Mouse (Mus musculus) stomach, embryonic 15.5 days (tissue): ENCODE data around the gene Slit1. TPM values are rescaled to one million over a fixed set of nuclear protein-coding genes. Genes with fewer than 3 reads are reported as not detected.
A peak's percentile ranks its signal among the peaks of the same experiment; 100 is the strongest.

Experiments
- ATAC-seq: fragments of 200-750 bp; cut with Nextera tagmentation; 2 replicates; pipeline ENCODE4 v1.8.0; 2017; ENCODE audit warnings: low read depth, moderate number of reproducible peaks, moderate TSS enrichment; ENCODE audit not compliant: insufficient read depth, low FRiP score
- H3K27ac ChIP-seq: fragments of 300-500 bp; sonication (generic); 2 replicates; pipeline ENCODE4 v1.5.1; 2015; ENCODE audit warnings: mild to moderate bottlenecking, inconsistent platforms
- H3K27me3 ChIP-seq: fragments of 300-500 bp; sonication (generic); replicated peaks from 2 replicates; pipeline ENCODE4 v1.6.1; 2015; ENCODE audit warnings: inconsistent platforms
- H3K36me3 ChIP-seq: fragments of 300-500 bp; sonication (generic); 2 replicates; pipeline ENCODE4 v1.6.1; 2015; ENCODE audit warnings: inconsistent platforms
- H3K4me1 ChIP-seq: fragments of 300-500 bp; sonication (generic); 2 replicates; pipeline ENCODE4 v1.6.1; 2015; ENCODE audit warnings: inconsistent platforms
- H3K4me2 ChIP-seq: fragments of 300-500 bp; sonication (generic); 2 replicates; pipeline ENCODE4 v1.6.1; 2015; ENCODE audit warnings: mild to moderate bottlenecking, inconsistent platforms
- H3K4me3 ChIP-seq: fragments of 300-500 bp; sonication (generic); replicated peaks from 2 replicates; pipeline ENCODE4 v1.5.1; 2015; ENCODE audit warnings: inconsistent platforms
- H3K9ac ChIP-seq: fragments of 300-500 bp; sonication (generic); 2 replicates; pipeline ENCODE4 v1.6.1; 2015; ENCODE audit warnings: inconsistent platforms
- H3K9me3 ChIP-seq: fragments of 300-500 bp; sonication (generic); 2 replicates; pipeline ENCODE4 v1.6.1; 2016; ENCODE audit warnings: inconsistent platforms
- WGBS: fragments of 180-500 bp; shearing (Covaris S2); methylation state at CpG from one replicate; pipeline ENCODE4 v1.1.7; 2015; 5-methylcytosine and 5-hydroxymethylcytosine counted together
- polyA plus RNA-seq: library from polyadenylated mRNA; unstranded; fragments of >200 nt; fragmentation: Nextera tagmentation; extraction: Ambion mirVana; gene quantifications from 2 replicates; pipeline ENCODE4 v1.2.1, GENCODE M21; 2015

Slit1 gene
- polyA plus RNA-seq, 1 experiment from 2014 or later: 1.5 TPM

- ATAC-seq: 0 out of 2 replicates have a peak, but pooled peaks have one; percentile 35
- H3K36me3 ChIP-seq: no peaks in the 10 kb centered on the region
- H3K4me3 ChIP-seq: no peak overlapping the region
- no peak overlapping the region for H3K27ac ChIP-seq
- H3K27me3 ChIP-seq: 0 out of 2 replicates have a peak, but pooled peaks cover 3% of the 10 kb centered on the region
- 0 out of 2 replicates have a peak, but pooled peaks cover 3% of the 10 kb centered on the region for H3K4me1 ChIP-seq
- H3K4me2 ChIP-seq: no peak overlapping the region; the same call in 1 of the 2 replicates
- no peaks in the 10 kb centered on the region for H3K9me3 ChIP-seq
- H3K9ac ChIP-seq: no peak overlapping the region
- WGBS: 26% methylated on average over 19 of the region's 19 CpGs
Measured at GRCm38 (mm10) chr19:41716233-41717218, 26.9 kb downstream of the Slit1 start.

- no peak overlapping the region for H3K27ac ChIP-seq
- H3K9ac ChIP-seq: no peak overlapping the region
- no peaks in the 10 kb centered on the region for H3K36me3 ChIP-seq
- H3K9me3 ChIP-seq: no peaks in the 10 kb centered on the region
- H3K4me2 ChIP-seq: no peak overlapping the region
- 58% methylated on average over 9 of the region's 9 CpGs for WGBS
- H3K4me3 ChIP-seq: no peak overlapping the region
- H3K27me3 ChIP-seq: 0 out of 2 replicates have a peak, but pooled peaks cover 3% of the 10 kb centered on the region
- no peaks in the 10 kb centered on the region for H3K4me1 ChIP-seq
- ATAC-seq: no peak
Measured at GRCm38 (mm10) chr19:41714431-41714917, 29.0 kb downstream of the Slit1 start.

GRCm38 (mm10) chr19:41712829-41713228 lies 30.6 kb downstream of the Slit1 start:
- no peak for ATAC-seq
- Histone ChIP-seq H3K4me1 (no peaks in the 10 kb centered on the region), H3K27me3 (no peaks in the 10 kb centered on the region), H3K4me2 (no peak overlapping the region), H3K9ac (no peak overlapping the region), H3K4me3 (no peak overlapping the region), H3K36me3 (no peaks in the 10 kb centered on the region), H3K9me3 (no peaks in the 10 kb centered on the region), H3K27ac (no peak overlapping the region)
- WGBS: 83% methylated on average over 8 of the region's 8 CpGs

GRCm38 (mm10) chr19:41711665-41712064 lies 31.8 kb downstream of the Slit1 start:
- Histone ChIP-seq H3K27me3 (no peaks in the 10 kb centered on the region), H3K27ac (no peak overlapping the region), H3K4me3 (no peak overlapping the region), H3K4me1 (no peaks in the 10 kb centered on the region), H3K4me2 (no peak overlapping the region), H3K9me3 (no peaks in the 10 kb centered on the region), H3K36me3 (no peaks in the 10 kb centered on the region), H3K9ac (no peak overlapping the region)
- 89% methylated on average over 9 of the region's 9 CpGs for WGBS
- no peak for ATAC-seq

GRCm38 (mm10) chr19:41709497-41710165 lies 33.8 kb downstream of the Slit1 start:
- no peak overlapping the region for H3K27ac ChIP-seq
- ATAC-seq: no peak
- 74% methylated on average over 12 of the region's 12 CpGs for WGBS
- no peak overlapping the region for H3K9ac ChIP-seq
- no peaks in the 10 kb centered on the region for H3K9me3 ChIP-seq
- H3K4me3 ChIP-seq: no peak overlapping the region
- H3K4me2 ChIP-seq: no peak overlapping the region
- H3K27me3 ChIP-seq: no peaks in the 10 kb centered on the region
- no peaks in the 10 kb centered on the region for H3K36me3 ChIP-seq
- H3K4me1 ChIP-seq: no peaks in the 10 kb centered on the region

- no peak overlapping the region for H3K27ac ChIP-seq
Measured at GRCm38 (mm10) chr19:41707850-41708249, 35.6 kb downstream of the Slit1 start.

GRCm38 (mm10) chr19:41706094-41706828 lies 37.2 kb downstream of the Slit1 start:
- 71% methylated on average over 17 of the region's 17 CpGs for WGBS
- Histone ChIP-seq H3K27ac (no peak overlapping the region), H3K27me3 (no peaks in the 10 kb centered on the region), H3K4me2 (no peak overlapping the region), H3K4me3 (no peak overlapping the region), H3K9me3 (no peaks in the 10 kb centered on the region), H3K4me1 (no peaks in the 10 kb centered on the region), H3K9ac (no peak overlapping the region), H3K36me3 (no peaks in the 10 kb centered on the region)
- no peak for ATAC-seq

More at GRCm38 (mm10) chr19:41707850-41708249, 35.6 kb downstream of the Slit1 start:
- Histone ChIP-seq H3K36me3 (no peaks in the 10 kb centered on the region), H3K9ac (no peak overlapping the region), H3K9me3 (no peaks in the 10 kb centered on the region), H3K4me1 (no peaks in the 10 kb centered on the region), H3K4me2 (no peak overlapping the region), H3K4me3 (no peak overlapping the region), H3K27me3 (no peaks in the 10 kb centered on the region)
- no peak for ATAC-seq
- WGBS: 48% methylated on average over 12 of the region's 12 CpGs

- Histone ChIP-seq H3K9ac (no peak overlapping the region), H3K4me3 (no peak overlapping the region), H3K27me3 (no peaks in the 10 kb centered on the region), H3K4me1 (no peaks in the 10 kb centered on the region), H3K4me2 (no peak overlapping the region), H3K9me3 (no peaks in the 10 kb centered on the region), H3K27ac (no peak overlapping the region), H3K36me3 (no peaks in the 10 kb centered on the region)
- no peak for ATAC-seq
- 43% methylated on average over 12 of the region's 12 CpGs for WGBS
Measured at GRCm38 (mm10) chr19:41705416-41705815, 38.0 kb downstream of the Slit1 start.

- Histone ChIP-seq H3K4me1 (no peaks in the 10 kb centered on the region), H3K27me3 (no peaks in the 10 kb centered on the region), H3K9ac (no peak overlapping the region), H3K27ac (no peak overlapping the region), H3K4me3 (no peak overlapping the region), H3K4me2 (no peak overlapping the region), H3K9me3 (no peaks in the 10 kb centered on the region), H3K36me3 (no peaks in the 10 kb centered on the region)
- ATAC-seq: no peak
- 67% methylated on average over 6 of the region's 6 CpGs for WGBS
Measured at GRCm38 (mm10) chr19:41702638-41703037, 40.8 kb downstream of the Slit1 start.

- Histone ChIP-seq H3K27ac (no peak overlapping the region), H3K27me3 (no peaks in the 10 kb centered on the region), H3K9ac (no peak overlapping the region), H3K4me1 (no peaks in the 10 kb centered on the region), H3K4me3 (no peak overlapping the region), H3K36me3 (no peaks in the 10 kb centered on the region), H3K4me2 (no peak overlapping the region), H3K9me3 (no peaks in the 10 kb centered on the region)
- no peak for ATAC-seq
- WGBS: 72% methylated on average over 5 of the region's 5 CpGs
Measured at GRCm38 (mm10) chr19:41698857-41699424, 44.5 kb downstream of the Slit1 start.

- Histone ChIP-seq H3K4me2 (no peak overlapping the region), H3K27ac (no peak overlapping the region), H3K36me3 (no peaks in the 10 kb centered on the region), H3K9me3 (no peaks in the 10 kb centered on the region), H3K9ac (no peak overlapping the region), H3K4me3 (no peak overlapping the region), H3K27me3 (no peaks in the 10 kb centered on the region), H3K4me1 (no peaks in the 10 kb centered on the region)
- ATAC-seq: no peak
- WGBS: 62% methylated on average over 6 of the region's 6 CpGs
Measured at GRCm38 (mm10) chr19:41697807-41698515, 45.5 kb downstream of the Slit1 start.
